Mouse (Mus musculus) forebrain, embryonic 16.5 days (tissue): ENCODE measurements at regions not wholly inside any gene's neighbourhood (a gene's known extent, or its start where the extent isn't known, plus 50 kb on each side); places are given as distances from the start of the nearest gene placed in this dataset.

Source experiments
- ATAC-seq: fragments of 200-750 bp; cut with Nextera tagmentation; 2 replicates; pipeline ENCODE4 v1.8.0; 2017; ENCODE audit warnings: mild to moderate bottlenecking, moderate library complexity
- H3K27ac ChIP-seq: fragments of 300-500 bp; sonication (generic); 2 replicates; pipeline ENCODE4 v1.5.1; 2014; ENCODE audit warnings: low read length, control low read depth
- H3K27me3 ChIP-seq: fragments of 300-500 bp; sonication (generic); replicated peaks from 2 replicates; pipeline ENCODE4 v1.6.1; 2014; ENCODE audit warnings: low read length; ENCODE audit not compliant: control insufficient read depth, insufficient read depth
- H3K36me3 ChIP-seq: fragments of 300-500 bp; sonication (generic); 2 replicates; pipeline ENCODE4 v1.6.1; 2014; ENCODE audit not compliant: control insufficient read depth, insufficient read depth
- H3K4me1 ChIP-seq: fragments of 300-500 bp; sonication (generic); replicated peaks from 2 replicates; pipeline ENCODE4 v1.6.1; 2014; ENCODE audit warnings: low read length; ENCODE audit not compliant: control insufficient read depth, insufficient read depth
- H3K4me2 ChIP-seq: fragments of 300-500 bp; sonication (generic); 2 replicates; pipeline ENCODE4 v1.6.1; 2014; ENCODE audit warnings: mild to moderate bottlenecking, low read length, control low read depth
- H3K4me3 ChIP-seq: fragments of 300-500 bp; sonication (generic); replicated peaks from 2 replicates; pipeline ENCODE4 v1.5.1; 2014; ENCODE audit warnings: mild to moderate bottlenecking, low read length, control low read depth
- H3K9ac ChIP-seq: fragments of 300-500 bp; sonication (generic); replicated peaks from 2 replicates; pipeline ENCODE4 v1.6.1; 2014; ENCODE audit warnings: low read depth, low read length, control low read depth
- H3K9me3 ChIP-seq: fragments of 300-500 bp; sonication (generic); 2 replicates; pipeline ENCODE4 v1.6.1; 2016; ENCODE audit warnings: low read length; ENCODE audit not compliant: control insufficient read depth
- WGBS: fragments of 180-500 bp; shearing (Covaris S2); extraction: QIAGEN DNeasy Blood & Tissue Kit; methylation state at CpG from one replicate; pipeline ENCODE4 v1.1.7; 2014; 5-methylcytosine and 5-hydroxymethylcytosine counted together

- no peak overlapping the region for H3K4me2 ChIP-seq
- no peaks in the 10 kb centered on the region for H3K4me1 ChIP-seq
- ATAC-seq = no peak
- H3K9ac ChIP-seq = no peak overlapping the region
- no peaks in the 10 kb centered on the region for H3K9me3 ChIP-seq
- no peaks in the 10 kb centered on the region for H3K27me3 ChIP-seq
- no peak overlapping the region for H3K4me3 ChIP-seq
- H3K27ac ChIP-seq = no peak overlapping the region
- WGBS = 43% methylated on average over 6 of the region's 6 CpGs
- H3K36me3 ChIP-seq = no peaks in the 10 kb centered on the region
These were observed 112.2 kb upstream of the Nt5e start for GRCm38 (mm10) chr9:88214758-88215157.

- Histone ChIP-seq H3K4me2 (no peak overlapping the region), H3K36me3 (no peaks in the 10 kb centered on the region), H3K4me3 (no peak overlapping the region), H3K9me3 (no peaks in the 10 kb centered on the region), H3K4me1 (no peaks in the 10 kb centered on the region), H3K27ac (no peak overlapping the region), H3K27me3 (no peaks in the 10 kb centered on the region), H3K9ac (no peak overlapping the region)
- no peak for ATAC-seq
- WGBS = 79% methylated on average over 3 of the region's 3 CpGs
These were observed 106.6 kb upstream of the Nt5e start for GRCm38 (mm10) chr9:88220360-88220759.

- H3K9ac ChIP-seq = no peak overlapping the region
- no peak for ATAC-seq
- WGBS = 79% methylated on average over 14 of the region's 14 CpGs
These were observed 105.7 kb upstream of the Nt5e start for GRCm38 (mm10) chr9:88221276-88221675.

GRCm38 (mm10) chr9:88221850-88222353, 105.1 kb upstream of the Nt5e start:
- no peak overlapping the region for H3K4me3 ChIP-seq
- H3K27me3 ChIP-seq = no peaks in the 10 kb centered on the region
- 27% methylated on average over 7 of the region's 7 CpGs for WGBS
- ATAC-seq = 0 out of 2 replicates have a peak, but pooled peaks have one; percentile 40
- no peaks in the 10 kb centered on the region for H3K4me1 ChIP-seq
- H3K27ac ChIP-seq = no peak overlapping the region
- no peak overlapping the region for H3K9ac ChIP-seq
- no peak overlapping the region for H3K4me2 ChIP-seq
- no peaks in the 10 kb centered on the region for H3K36me3 ChIP-seq
- H3K9me3 ChIP-seq = no peaks in the 10 kb centered on the region

More at GRCm38 (mm10) chr9:88221276-88221675, 105.7 kb upstream of the Nt5e start:
- Histone ChIP-seq H3K9me3 (no peaks in the 10 kb centered on the region), H3K27me3 (no peaks in the 10 kb centered on the region), H3K4me2 (no peak overlapping the region), H3K27ac (no peak overlapping the region), H3K36me3 (no peaks in the 10 kb centered on the region), H3K4me1 (no peaks in the 10 kb centered on the region), H3K4me3 (no peak overlapping the region)

- no peaks in the 10 kb centered on the region for H3K9me3 ChIP-seq
- no peak overlapping the region for H3K27ac ChIP-seq
- H3K4me3 ChIP-seq = no peak overlapping the region
- no peak overlapping the region for H3K4me2 ChIP-seq
- H3K36me3 ChIP-seq = no peaks in the 10 kb centered on the region
- 71% methylated on average over 2 of the region's 2 CpGs for WGBS
- 0 out of 2 replicates have a peak, but pooled peaks cover 5% of the 10 kb centered on the region for H3K4me1 ChIP-seq
- ATAC-seq = no peak
- no peaks in the 10 kb centered on the region for H3K27me3 ChIP-seq
- H3K9ac ChIP-seq = no peak overlapping the region
These were observed 89.9 kb upstream of the Nt5e start for GRCm38 (mm10) chr9:88237126-88237525.

GRCm38 (mm10) chr9:88238346-88238745, 88.7 kb upstream of the Nt5e start:
- Histone ChIP-seq H3K4me1 (0 out of 2 replicates have a peak, but pooled peaks cover 5% of the 10 kb centered on the region), H3K27me3 (no peaks in the 10 kb centered on the region), H3K9me3 (no peaks in the 10 kb centered on the region), H3K4me3 (no peak overlapping the region), H3K27ac (no peak overlapping the region), H3K4me2 (no peak overlapping the region), H3K36me3 (no peaks in the 10 kb centered on the region), H3K9ac (no peak overlapping the region)
- 44% methylated on average over 5 of the region's 5 CpGs for WGBS
- 0 out of 2 replicates have a peak, but pooled peaks have one; percentile 29 for ATAC-seq

- no peak overlapping the region for H3K9ac ChIP-seq
- H3K27ac ChIP-seq = no peak overlapping the region
- no peak for ATAC-seq
- H3K27me3 ChIP-seq = no peaks in the 10 kb centered on the region
- H3K9me3 ChIP-seq = no peaks in the 10 kb centered on the region
- 0 out of 2 replicates have a peak, but pooled peaks cover 5% of the 10 kb centered on the region for H3K4me1 ChIP-seq
- peak overlapping the region; percentile 45 for H3K4me2 ChIP-seq
- 21% methylated on average over 4 of the region's 4 CpGs for WGBS
- H3K4me3 ChIP-seq = no peak overlapping the region
- no peaks in the 10 kb centered on the region for H3K36me3 ChIP-seq
These were observed 86.3 kb upstream of the Nt5e start for GRCm38 (mm10) chr9:88240740-88241139.

GRCm38 (mm10) chr9:88241203-88241995, 85.6 kb upstream of the Nt5e start:
- Histone ChIP-seq H3K4me1 (0 out of 2 replicates have a peak, but pooled peaks cover 5% of the 10 kb centered on the region), H3K4me2 (peak overlapping the region; percentile 45), H3K4me3 (peak overlapping the region; percentile 29), H3K36me3 (no peaks in the 10 kb centered on the region), H3K27me3 (no peaks in the 10 kb centered on the region), H3K9ac (peak overlapping the region; percentile 37; the same call in 1 of the 2 replicates), H3K9me3 (no peaks in the 10 kb centered on the region), H3K27ac (no peak overlapping the region)
- 9% methylated on average over 18 of the region's 18 CpGs for WGBS
- ATAC-seq = peak; percentile 95

- Histone ChIP-seq H3K9me3 (no peaks in the 10 kb centered on the region), H3K27ac (no peak overlapping the region), H3K36me3 (no peaks in the 10 kb centered on the region), H3K27me3 (no peaks in the 10 kb centered on the region), H3K4me2 (no peak overlapping the region), H3K4me1 (0 out of 2 replicates have a peak, but pooled peaks cover 5% of the 10 kb centered on the region), H3K4me3 (no peak overlapping the region), H3K9ac (no peak overlapping the region)
- WGBS = 84% methylated on average over 7 of the region's 7 CpGs
- ATAC-seq = no peak
These were observed 84.5 kb upstream of the Nt5e start for GRCm38 (mm10) chr9:88242530-88242929.
